Mouse (Mus musculus) ES-E14 (cell line): ENCODE measurements at regions not wholly inside any gene's neighbourhood (a gene's known extent, or its start where the extent isn't known, plus 50 kb on each side); places are given as distances from the start of the nearest gene placed in this dataset.

Source experiments
- CHD2 ChIP-seq: IDR thresholded peaks from 2 replicates; pipeline ENCODE4 v1.6.1; 2014; ENCODE audit warnings: mild to moderate bottlenecking, low read depth, low read length, inconsistent platforms
- MAFK ChIP-seq: IDR thresholded peaks from 2 replicates; pipeline ENCODE4 v1.6.1; 2014; ENCODE audit warnings: mild to moderate bottlenecking, low read depth, low read length, inconsistent platforms; ENCODE audit not compliant: insufficient read depth

- TF ChIP-seq CHD2: no peak
- no peak for TF ChIP-seq MAFK
Measured at GRCm38 (mm10) chr3:157714023-157714422, 147.3 kb downstream of the Ptger3 start.
